Mouse (Mus musculus): ENCODE data around the gene Rpl35.

- TF ChIP-seq CTCF (IDR thresholded peaks at IDR 0.05; ENCODE audit: low read depth) (no peak), EP300 (IDR thresholded peaks at IDR 0.05; ENCODE audit: low read depth) (no peak)
These were observed 27.6 kb downstream of the Rpl35 start for GRCm38 (mm10) chr2:38977837-38978236.

Data from liver, embryonic 14.5 days (tissue).